Mouse (Mus musculus) pancreas, adult 10 weeks (tissue): ENCODE results near the gene Bace2. TPM values are rescaled to one million over a fixed set of nuclear protein-coding genes. Genes with fewer than 3 reads are reported as not detected.

Experiments
- polyA plus RNA-seq: library from polyadenylated mRNA; stranded (reverse); fragments of 350-450 nt; fragmentation: Illumina TruSeq; extraction: RNeasy Lipid Tissue Mini Kit (QIAGEN cat#74804); gene quantifications from one replicate; pipeline ENCODE4 v1.2.3, GENCODE M21; 2015; ENCODE audit warnings: low read depth, low replicate concordance; ENCODE audit not compliant: insufficient read depth

Bace2 gene
- polyA plus RNA-seq = 8.4 TPM

GRCm38 (mm10) chr16:97356499-97357187 lies at the start of gene Bace2:
Gene Bace2 (plus strand): TSS chr16:97356742.

DNA sequence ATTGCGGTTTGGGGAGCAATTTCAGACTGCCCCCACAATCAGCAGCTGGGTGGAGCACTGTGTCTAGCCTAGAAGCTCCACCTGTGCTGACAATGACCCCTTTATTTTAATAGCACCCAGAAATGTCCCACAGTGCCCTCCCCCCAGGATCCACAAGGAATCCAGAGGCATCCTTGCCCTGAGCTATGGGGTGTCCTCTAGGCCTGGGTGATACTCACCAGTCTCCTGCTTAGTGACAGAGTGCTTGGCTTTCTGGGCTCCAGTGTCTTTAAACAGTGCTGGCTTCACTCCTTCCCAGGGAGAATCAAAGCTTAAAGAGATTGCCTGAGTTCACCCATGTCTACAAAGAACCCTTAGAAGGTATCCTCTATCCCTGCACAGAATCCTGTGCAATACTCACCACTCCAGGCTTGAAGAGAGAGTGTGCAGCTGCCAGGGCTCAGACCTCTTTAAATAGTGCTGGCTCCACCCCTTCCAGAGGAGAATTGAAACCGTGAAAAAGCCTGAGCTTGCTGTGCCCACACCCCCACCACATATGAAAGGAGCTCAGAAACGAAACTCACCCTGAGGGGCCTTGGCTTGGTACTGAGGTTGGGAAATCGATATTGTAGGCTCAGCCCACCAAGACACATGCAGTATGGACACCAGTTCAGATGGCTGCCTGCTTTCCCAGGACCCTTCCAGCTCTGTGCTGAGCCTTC lies 106.1 kb downstream of the Bace2 start, which contains the start of gene Mx1:
Gene Mx1 (minus strand): TSS at position 427 of the 701 bp plus-strand sequence.

Other genes with a start within 250 kb of the Bace2 start
- not detected for gene Dscam, start 186.0 kb upstream of the Bace2 start, polyA plus RNA-seq
- not detected for gene Mx1, start 106.2 kb downstream of the Bace2 start, polyA plus RNA-seq
- gene Fam3b, start 158.1 kb downstream of the Bace2 start, polyA plus RNA-seq = not detected